In the genomic region with DNA sequence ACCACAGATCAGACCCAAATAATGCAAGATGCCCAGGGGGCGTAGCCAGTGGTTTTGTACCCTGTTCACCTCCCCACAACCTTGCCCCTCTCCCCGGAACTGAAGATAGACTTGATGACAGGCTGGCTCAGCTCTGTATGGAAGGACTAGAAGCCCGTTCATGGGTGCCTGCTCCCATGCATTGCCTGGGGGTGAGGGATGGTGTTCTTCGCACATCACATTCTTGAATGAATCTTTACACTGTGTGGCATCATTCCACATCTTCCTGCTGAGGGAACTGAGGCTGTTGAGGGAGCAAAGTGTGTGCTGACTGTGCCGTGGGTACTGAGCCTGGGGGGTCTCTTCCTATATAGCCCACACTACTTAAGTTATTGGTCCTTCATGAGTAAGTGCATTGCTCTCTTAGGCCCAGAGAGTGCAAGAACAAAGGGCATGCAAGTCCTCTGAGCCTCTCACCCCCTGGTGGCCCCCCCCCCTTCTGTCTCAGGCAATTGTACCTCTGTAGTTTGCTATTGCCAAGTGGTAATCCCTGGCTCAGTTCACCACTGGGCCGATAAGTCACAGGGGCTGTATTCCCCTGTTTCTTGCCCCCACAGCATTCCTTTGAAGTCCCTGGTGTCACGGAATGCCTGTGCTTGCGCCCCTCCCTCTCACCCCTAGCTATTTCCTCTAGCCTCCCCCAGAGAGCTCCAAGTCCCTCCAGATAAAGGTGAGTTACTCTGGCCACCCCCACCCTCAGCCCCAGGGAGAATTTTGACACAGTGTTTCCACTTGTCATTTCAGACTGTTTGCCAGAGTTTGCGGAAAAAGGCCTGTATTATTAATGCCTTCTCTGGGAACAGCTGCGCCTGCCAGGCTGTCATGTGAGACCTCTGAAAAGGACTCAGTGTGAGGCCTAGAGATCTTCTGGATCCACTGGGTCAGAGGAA, we compare ENCODE assay signal across 9 mouse cellular contexts. TPM values are rescaled to one million over a fixed set of nuclear protein-coding genes. Genes with fewer than 3 reads are reported as not detected.
A peak's percentile ranks its signal among the peaks of the same experiment; 100 is the strongest.
DNase-seq lines count a peak whose midpoint lies in the region; ATAC-seq and TF ChIP-seq lines count a peak whose summit lies in the region.
"Had no signal": no experiment of that assay in that cellular context is flagged by ENCODE, and none has a peak within 500 bp of the region (broad histone marks: within the 10 kb centered on the region; RNA-seq: fewer than 3 reads in every experiment).

No protein-coding gene starts in this region.

- 0 out of 2 replicates have a peak, but pooled peaks cover 5% of the 10 kb centered on the region for H3K36me3 ChIP-seq in heart, embryonic 13.5 days
- no peaks in the 10 kb centered on the region for H3K36me3 ChIP-seq in limb, embryonic 15.5 days
- H3K36me3 ChIP-seq in testis, adult 2 months (ENCODE audit: control insufficient read depth, insufficient read depth, low read length): no peaks in the 10 kb centered on the region

- peak overlapping the region; percentile 37 for H3K27ac ChIP-seq in heart, embryonic 13.5 days (replicated peaks)
- H3K27ac ChIP-seq in limb, embryonic 15.5 days: peak overlapping the region; percentile 44
- peak overlapping the region; percentile 67 for H3K27ac ChIP-seq in testis, adult 2 months (ENCODE audit: control insufficient read depth, insufficient read depth, low read depth, low read length)
- H3K27ac ChIP-seq: liver, embryonic 14.5 days had no signal

- DNase-seq in left cerebral cortex, postnatal 10 days (ENCODE audit: extremely low spot score in 1 of 2, low spot score in 2 of 2): peak; percentile 20 to 35
- DNase-seq in left cerebral cortex, adult 11 months (ENCODE audit: low spot score): no peak
- peak; percentile 85 for DNase-seq in brain, adult 2 months (ENCODE audit: low read depth, low spot score)
- DNase-seq in thymus, adult 18-20 months: no peak
- no peak for DNase-seq in liver

- no peaks in the 10 kb centered on the region for H3K9me3 ChIP-seq in heart, embryonic 13.5 days
- H3K9me3 ChIP-seq in limb, embryonic 15.5 days: no peaks in the 10 kb centered on the region

- TF ChIP-seq CTCF in testis, adult 2 months (IDR thresholded peaks at IDR 0.05; ENCODE audit: control insufficient read depth, insufficient read depth, insufficient replicate concordance, low read depth, low read length): no peak

- no peak for TF ChIP-seq POLR2A in testis, adult 2 months (IDR thresholded peaks at IDR 0.05; ENCODE audit: control insufficient read depth, low read depth, low read length)

- peaks cover 45% of the 10 kb centered on the region for H3K4me1 ChIP-seq in heart, embryonic 13.5 days
- H3K4me1 ChIP-seq in limb, embryonic 15.5 days: peaks cover 40% of the 10 kb centered on the region
- H3K4me1 ChIP-seq in testis, adult 2 months (ENCODE audit: control insufficient read depth, insufficient read depth, low read length): peaks cover 4% of the 10 kb centered on the region

- H3K4me2 ChIP-seq in heart, embryonic 13.5 days: no peak overlapping the region
- H3K4me2 ChIP-seq in limb, embryonic 15.5 days: no peak overlapping the region

- H3K9ac ChIP-seq in heart, embryonic 13.5 days: peak overlapping the region; percentile 33; the same call in 1 of the 2 replicates
- no peak overlapping the region for H3K9ac ChIP-seq in limb, embryonic 15.5 days
- H3K9ac ChIP-seq: liver, embryonic 14.5 days had no signal

- peak; percentile 45; the same call in 1 of the 2 replicates for ATAC-seq in heart, embryonic 13.5 days (ENCODE audit: extremely low read depth, insufficient number of reproducible peaks, low FRiP score, low TSS enrichment)
- ATAC-seq in limb, embryonic 15.5 days (ENCODE audit: insufficient number of reproducible peaks, low FRiP score, low TSS enrichment, low read depth): peak; percentile 77

- H3K4me3 ChIP-seq in heart, embryonic 13.5 days: no peak overlapping the region
- no peak overlapping the region for H3K4me3 ChIP-seq in limb, embryonic 15.5 days
- no peak overlapping the region for H3K4me3 ChIP-seq in testis, adult 2 months (ENCODE audit: control insufficient read depth, low read depth, low read length)

- WGBS in heart, embryonic 13.5 days: 24% methylated on average over 10 of the region's 10 CpGs
- 23% methylated on average over 10 of the region's 10 CpGs for WGBS in limb, embryonic 15.5 days

- intact Hi-C loops in left cerebral cortex, postnatal 10 days (cut with DNase I): loop anchor here (5.0 kb wide), 1 partner anchor 43 kb away; no protein-coding TSS in a partner anchor

- peaks cover 28% of the 10 kb centered on the region for H3K27me3 ChIP-seq in heart, embryonic 13.5 days (replicated peaks)
- H3K27me3 ChIP-seq in limb, embryonic 15.5 days: no peaks in the 10 kb centered on the region
- no peaks in the 10 kb centered on the region for H3K27me3 ChIP-seq in testis, adult 2 months (ENCODE audit: control insufficient read depth, insufficient read depth, low read length)

RNA-seq across cellular contexts. Expression of a gene that starts 45.7 kb away (rescaled TPM):
- total RNA-seq in left cerebral cortex, postnatal 10 days (2021): 10 to 100 TPM; 10.3 to 12.0 TPM
- 15.9 and 18.1 TPM in 2 replicates for polyA plus RNA-seq in heart, embryonic 13.5 days (2015; fragmentation: Nextera tagmentation; extraction: Ambion mirVana)
- 13.6 and 13.7 TPM in 2 replicates for polyA plus RNA-seq in limb, embryonic 15.5 days (2015; fragmentation: Nextera tagmentation; extraction: Ambion mirVana)
- 3.6 and 4.2 TPM in 2 replicates for polyA plus RNA-seq in testis, adult 2 months (2012; rRNA removed)

Comparison
In these comparisons a context has a peak if more than half of its experiments do, and no peak if none do; other contexts are left out.
1. DNase-seq: peak in left cerebral cortex, postnatal 10 days (2 of 2) and brain, adult 2 months (single experiment); none in left cerebral cortex, adult 11 months (single experiment), thymus, adult 18-20 months (0 of 2) and liver (single experiment).
2. Peak in every context shown above with its lines, with median percentiles within 50 percentile points of each other: H3K27ac ChIP-seq.